Mouse (Mus musculus): Measurements from ENCODE around the gene Upk3bl. TPM values are rescaled to one million over a fixed set of nuclear protein-coding genes. Genes with fewer than 3 reads are reported as not detected.
A peak's percentile ranks its signal among the peaks of the same experiment; 100 is the strongest.
"Not testable (repeated sequence)": the region's sequence is repeated elsewhere in the genome, so short reads cannot be mapped to it uniquely, and the experiment has no call there.

The Upk3bl gene
- total RNA-seq, 2 experiments from 2014 or later: not detected

DNA sequence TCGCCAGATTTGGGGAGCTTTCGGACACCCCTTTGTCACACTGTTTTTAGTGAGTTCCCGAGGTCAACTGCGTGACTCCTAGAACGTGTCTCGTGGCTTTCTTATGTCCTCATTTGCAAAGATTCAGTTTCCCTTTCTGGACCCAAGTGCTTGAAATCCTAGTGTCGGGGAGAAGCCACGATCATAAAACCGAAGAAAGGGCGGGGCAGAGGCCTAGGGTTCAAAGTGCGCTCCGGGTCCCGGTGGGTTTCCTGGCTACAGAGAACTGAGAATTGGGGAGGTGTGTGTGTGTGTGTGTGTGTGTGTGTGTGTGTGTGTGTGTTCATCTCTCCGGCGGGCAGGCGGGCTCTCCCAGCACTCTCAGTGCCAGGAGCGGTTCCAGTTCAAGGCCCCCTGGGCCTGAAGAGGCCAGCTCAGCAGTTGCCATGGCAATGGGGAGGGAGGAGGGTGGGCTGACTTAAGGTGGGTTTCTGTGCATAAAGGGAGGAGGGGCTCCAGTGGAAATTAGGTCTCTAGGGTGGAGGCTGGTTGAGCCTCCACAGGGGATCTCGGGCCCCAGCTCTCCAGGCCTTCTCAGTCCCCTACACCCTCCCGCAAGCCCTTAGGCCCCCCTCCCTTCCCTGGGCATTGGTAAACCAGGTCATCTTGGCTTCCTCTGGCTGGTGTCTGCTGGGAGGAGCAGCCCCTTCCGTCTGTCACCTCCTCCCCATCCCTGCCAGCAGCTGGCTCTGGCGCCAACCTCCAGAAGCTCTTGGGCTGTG is 30.8 kb downstream of the Upk3bl start:
- DNase-seq (ENCODE audit: low spot score): peak; percentile 67

DNA sequence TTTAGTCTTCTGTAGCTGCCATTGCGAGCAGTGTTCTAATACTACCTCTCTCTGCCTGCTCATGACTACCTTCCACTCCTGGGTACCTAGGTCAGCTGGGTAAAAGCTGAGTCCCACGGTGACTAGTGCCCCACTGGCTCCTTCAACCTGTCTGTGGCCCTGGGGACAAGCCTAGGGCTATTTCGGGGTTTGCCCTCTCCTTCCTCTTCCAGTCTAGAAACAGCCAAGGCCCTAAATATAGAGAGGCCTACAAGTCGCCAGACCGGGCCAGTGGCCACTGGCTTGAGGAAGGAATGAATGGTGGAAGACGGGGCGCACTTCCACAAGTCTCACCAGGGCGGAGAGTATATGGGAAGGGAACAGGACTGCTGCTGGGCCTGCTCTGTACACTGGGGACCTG is 32.0 kb downstream of the Upk3bl start:
- peak; percentile 68 for DNase-seq (ENCODE audit: low spot score)

DNA sequence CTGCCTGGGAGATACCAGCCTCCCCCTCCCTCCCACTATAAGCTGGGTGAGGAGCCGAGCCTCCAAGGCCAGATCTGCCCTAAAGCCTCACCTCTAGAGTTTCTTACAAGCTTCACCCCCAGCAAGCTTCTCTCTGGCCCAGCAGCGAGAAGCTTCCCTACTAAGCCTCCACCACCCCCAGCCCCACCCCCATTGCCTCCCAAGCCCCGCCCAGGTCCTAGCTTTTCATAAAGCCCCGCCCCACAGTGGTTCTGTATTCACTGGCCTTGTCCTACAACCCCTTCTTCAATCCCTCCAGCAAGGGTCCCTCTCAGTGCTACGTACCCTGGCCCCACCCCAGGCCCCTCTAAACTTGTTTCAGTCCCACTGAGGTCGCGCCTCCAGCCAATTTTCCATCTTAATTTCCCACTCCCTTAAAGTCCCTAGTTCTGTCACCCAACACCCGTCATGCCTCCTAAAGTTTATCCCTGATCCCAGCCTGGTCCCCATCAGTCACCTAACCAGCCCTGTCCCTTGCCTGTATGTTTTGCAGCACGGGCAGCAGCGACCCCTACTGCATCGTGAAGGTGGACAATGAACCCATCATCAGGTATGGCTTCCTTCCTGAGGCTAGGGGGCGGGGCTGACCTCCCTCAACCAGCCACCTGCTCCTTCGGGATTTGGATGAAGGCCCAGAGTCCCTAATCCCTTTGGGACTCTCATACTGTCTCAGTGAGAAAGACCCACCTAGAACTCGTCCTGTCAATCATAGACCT is 34.7 kb downstream of the Upk3bl start:
- DNase-seq (ENCODE audit: low spot score): peak; percentile 29

GRCm38 (mm10) chr5:136091927-136092326 is 37.6 kb downstream of the Upk3bl start:
- DNase-seq (ENCODE audit: low spot score): peak; percentile 56

DNA sequence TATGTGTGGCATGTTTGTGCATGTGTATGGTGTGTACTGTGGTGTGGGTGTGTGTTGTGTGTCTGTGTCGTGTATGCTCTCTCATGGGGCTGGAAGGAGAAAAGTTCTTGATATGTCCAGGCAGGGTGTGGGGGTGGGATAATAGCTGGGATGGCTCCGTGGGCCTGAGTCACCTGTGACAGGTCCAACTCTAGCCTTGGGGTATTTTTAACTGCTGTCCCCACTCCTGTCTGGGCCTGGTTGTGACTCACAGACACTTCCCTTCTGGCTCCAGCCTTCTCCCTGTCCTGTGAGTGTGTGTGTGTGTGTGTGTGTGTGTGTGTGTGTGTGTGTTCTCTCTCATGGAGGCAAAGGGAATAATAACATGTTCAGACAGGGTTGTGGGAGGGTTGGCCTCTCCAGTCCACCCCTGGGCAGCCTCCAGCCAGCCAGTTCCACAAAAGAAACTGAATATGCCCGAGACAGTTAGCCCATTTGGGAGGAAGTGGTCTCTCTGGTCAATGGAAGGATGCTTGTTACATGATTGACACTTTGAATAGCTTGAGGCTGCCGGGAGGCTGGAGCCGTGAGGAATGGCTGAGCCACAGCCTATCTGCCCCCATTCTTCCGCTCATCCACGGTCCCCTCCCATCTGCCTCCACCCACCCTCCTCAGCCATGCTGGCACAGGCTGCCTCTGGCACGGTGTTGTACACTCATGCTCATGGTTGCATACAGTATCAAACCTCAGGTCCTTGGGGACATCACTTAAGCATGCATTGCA is 40.1 kb downstream of the Upk3bl start:
- DNase-seq (ENCODE audit: low spot score): no peak

- no peak for DNase-seq (ENCODE audit: low spot score)
Measured at GRCm38 (mm10) chr5:136095089-136095488, 40.8 kb downstream of the Upk3bl start.

DNA sequence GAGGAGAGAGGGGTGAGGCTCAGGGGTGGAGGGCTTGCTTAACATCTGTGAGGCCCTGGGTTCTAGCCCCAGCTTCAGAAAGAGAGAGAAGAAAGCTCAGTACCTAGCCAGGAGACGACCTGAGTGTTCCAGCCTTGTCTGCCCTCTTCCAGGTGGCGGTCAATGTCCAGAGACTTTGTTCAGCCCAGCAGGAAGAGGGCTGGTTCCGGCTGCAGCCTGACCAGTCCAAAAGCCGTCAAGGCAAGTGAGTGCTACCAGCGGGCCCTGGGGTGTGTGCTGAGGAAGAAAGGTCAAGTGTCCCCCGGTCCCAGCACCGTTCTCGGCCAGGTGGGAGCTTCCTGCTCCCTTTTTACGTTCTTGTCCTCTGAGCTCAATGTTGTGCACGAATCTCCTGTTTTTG is 44.2 kb downstream of the Upk3bl start:
- DNase-seq (ENCODE audit: low spot score): no peak

- DNase-seq (ENCODE audit: low spot score): peak; percentile 39
Measured at GRCm38 (mm10) chr5:136102099-136102820, 48.0 kb downstream of the Upk3bl start.

GRCm38 (mm10) chr5:136104511-136104910 is 50.2 kb downstream of the Upk3bl start:
- no peak for DNase-seq (ENCODE audit: low spot score)

- DNase-seq (ENCODE audit: low spot score): no peak
Measured at GRCm38 (mm10) chr5:136108486-136108885, 54.2 kb downstream of the Upk3bl start.

DNA sequence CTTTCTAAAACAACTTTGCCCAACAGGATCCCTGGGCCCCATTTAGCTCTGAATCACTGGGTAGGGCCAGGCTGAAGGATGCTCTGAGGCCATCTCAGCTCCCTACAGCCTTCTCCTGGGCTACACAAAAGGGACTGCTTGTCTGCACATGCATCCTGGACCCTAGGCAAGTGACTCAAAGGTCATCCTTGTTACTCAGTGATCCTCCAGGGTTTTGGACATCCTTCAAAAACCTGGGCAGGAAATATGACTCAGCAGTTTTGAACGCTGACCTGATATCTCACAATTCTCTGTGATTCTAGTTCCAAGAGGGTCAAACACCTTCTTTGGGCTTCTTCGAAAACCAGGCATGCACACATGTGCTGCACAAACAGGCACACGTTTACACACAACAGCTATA is 54.8 kb downstream of the Upk3bl start:
- DNase-seq (ENCODE audit: low spot score): no peak

DNA sequence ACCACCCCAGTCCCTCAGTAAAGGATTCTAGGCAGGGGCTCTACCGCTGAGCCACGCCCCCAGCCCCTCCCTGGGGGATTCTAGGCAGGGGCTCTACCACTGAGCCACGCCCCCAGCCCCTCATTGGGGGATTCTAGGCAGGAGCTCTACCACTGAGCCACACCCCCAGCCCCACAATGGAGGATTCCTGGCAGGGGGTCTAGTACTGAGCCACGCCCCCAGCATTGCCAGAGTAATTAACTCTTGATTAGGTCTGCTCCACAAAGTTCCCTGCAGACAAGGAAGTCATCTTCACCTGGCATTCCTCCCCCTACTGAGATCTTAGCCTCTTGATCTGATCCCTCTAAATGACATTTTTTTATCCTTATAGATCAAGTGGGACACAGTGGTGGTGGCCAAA is 59.3 kb downstream of the Upk3bl start:
- not testable (repeated sequence) for DNase-seq (ENCODE audit: low spot score)

Small RNA genes within 50 kb of the gene (microRNA-seq; reads per million reads assigned to microRNA genes)
- 24.2 reads per million, percentile 39 among the genes with 10 or more reads in this experiment for gene Mir7035

Other genes with a start within 250 kb of the Upk3bl start
- not detected for gene Srrm3, start 247.6 kb upstream of the Upk3bl start, total RNA-seq (2021)
- gene Hspb1, start 166.6 kb upstream of the Upk3bl start, total RNA-seq (2021): 100 to 1,000 TPM; 239 to 482 TPM
- gene Ywhag, start 119.9 kb upstream of the Upk3bl start, total RNA-seq (2021): 100 to 1,000 TPM; 288 to 326 TPM
- gene Ssc4d, start 80.0 kb upstream of the Upk3bl start, total RNA-seq (2021): under 1 TPM; 0.57 to 0.95 TPM
- not detected for gene Zp3, start 74.4 kb upstream of the Upk3bl start, total RNA-seq (2021)
- 1 to 10 TPM; 7.4 to 7.6 TPM for gene Dtx2, start 59.7 kb upstream of the Upk3bl start, total RNA-seq (2021)
- under 1 TPM in 1 of 2 experiments, not detected in 1; 0.07 TPM for gene Upk3b, start 16.0 kb upstream of the Upk3bl start, total RNA-seq (2021)
- gene Rasa4, start 29.4 kb downstream of the Upk3bl start, total RNA-seq (2021): 10 to 100 TPM; 32.3 to 34.8 TPM
- gene Polr2j, start 62.1 kb downstream of the Upk3bl start, total RNA-seq (2021): 10 to 100 TPM; 65.1 to 72.1 TPM
- gene Lrwd1, start 81.6 kb downstream of the Upk3bl start, total RNA-seq (2021): 1 to 10 TPM; 4.2 to 4.4 TPM
- 1 to 10 TPM; 3.8 to 4.9 TPM for gene Alkbh4, start 81.7 kb downstream of the Upk3bl start, total RNA-seq (2021)
- under 1 TPM; 0.55 to 0.64 TPM for gene Orai2, start 116.2 kb downstream of the Upk3bl start, total RNA-seq (2021)
- 10 to 100 TPM; 19.4 to 23.8 TPM for gene Prkrip1, start 144.5 kb downstream of the Upk3bl start, total RNA-seq (2021)
- 1 to 10 TPM; 2.4 to 2.5 TPM for gene Sh2b2, start 192.1 kb downstream of the Upk3bl start, total RNA-seq (2021)

Data from gastrocnemius, adult 18-20 months (tissue).